Mouse (Mus musculus) midbrain, embryonic 11.5 days (tissue): ENCODE measurements around the gene Zmiz1. TPM values are rescaled to one million over a fixed set of nuclear protein-coding genes. Genes with fewer than 3 reads are reported as not detected.

Experiments
- ATAC-seq: fragments of 200-750 bp; cut with Nextera tagmentation; 2 replicates; pipeline ENCODE4 v1.8.0; 2017; ENCODE audit warnings: moderate TSS enrichment, moderate library complexity; ENCODE audit not compliant: low FRiP score
- DNase-seq: peaks from one replicate; pipeline ENCODE4 v3.0.0; 2015; ENCODE audit warnings: low spot score; ENCODE audit errors: missing footprints
- H3K27ac ChIP-seq: fragments of 300-500 bp; sonication (generic); 2 replicates; pipeline ENCODE4 v1.5.1; 2014; ENCODE audit warnings: low read depth, low read length
- H3K27me3 ChIP-seq: fragments of 300-500 bp; sonication (generic); 2 replicates; pipeline ENCODE4 v1.6.1; 2014; ENCODE audit warnings: mild to moderate bottlenecking, low read length, moderate library complexity, mixed read lengths; ENCODE audit not compliant: control insufficient read depth, insufficient read depth
- H3K36me3 ChIP-seq: fragments of 300-500 bp; sonication (generic); 2 replicates; pipeline ENCODE4 v1.6.1; 2014; ENCODE audit warnings: mild to moderate bottlenecking, low read length, moderate library complexity, mixed read lengths; ENCODE audit not compliant: control insufficient read depth, insufficient read depth
- H3K4me1 ChIP-seq: fragments of 300-500 bp; sonication (generic); 2 replicates; pipeline ENCODE4 v1.6.1; 2014; ENCODE audit warnings: low read length; ENCODE audit not compliant: control insufficient read depth, insufficient read depth
- H3K4me2 ChIP-seq: fragments of 300-500 bp; sonication (generic); 2 replicates; pipeline ENCODE4 v1.6.1; 2014; ENCODE audit warnings: mild to moderate bottlenecking, moderate library complexity
- H3K4me3 ChIP-seq: fragments of 300-500 bp; sonication (generic); 2 replicates; pipeline ENCODE4 v1.5.1; 2014; ENCODE audit warnings: low read depth, low read length
- H3K9ac ChIP-seq: fragments of 300-500 bp; sonication (generic); 2 replicates; pipeline ENCODE4 v1.6.1; 2014; ENCODE audit warnings: low read length
- H3K9me3 ChIP-seq: fragments of 300-500 bp; sonication (generic); 2 replicates; pipeline ENCODE4 v1.6.1; 2016; ENCODE audit warnings: low read length; ENCODE audit not compliant: control insufficient read depth
- WGBS: fragments of 180-500 bp; shearing (Covaris S2); extraction: QIAGEN DNeasy Blood & Tissue Kit; methylation state at CpG from one replicate; pipeline ENCODE4 v1.1.7; 2014; 5-methylcytosine and 5-hydroxymethylcytosine counted together
- polyA plus RNA-seq: library from polyadenylated mRNA; unstranded; fragments of >200 nt; fragmentation: Nextera tagmentation; extraction: Ambion mirVana; gene quantifications from 2 replicates; pipeline ENCODE4 v1.2.1, GENCODE M21; 2014

Gene Zmiz1
- polyA plus RNA-seq, 1 experiment from 2014 or later, result 51.5 TPM

DNA sequence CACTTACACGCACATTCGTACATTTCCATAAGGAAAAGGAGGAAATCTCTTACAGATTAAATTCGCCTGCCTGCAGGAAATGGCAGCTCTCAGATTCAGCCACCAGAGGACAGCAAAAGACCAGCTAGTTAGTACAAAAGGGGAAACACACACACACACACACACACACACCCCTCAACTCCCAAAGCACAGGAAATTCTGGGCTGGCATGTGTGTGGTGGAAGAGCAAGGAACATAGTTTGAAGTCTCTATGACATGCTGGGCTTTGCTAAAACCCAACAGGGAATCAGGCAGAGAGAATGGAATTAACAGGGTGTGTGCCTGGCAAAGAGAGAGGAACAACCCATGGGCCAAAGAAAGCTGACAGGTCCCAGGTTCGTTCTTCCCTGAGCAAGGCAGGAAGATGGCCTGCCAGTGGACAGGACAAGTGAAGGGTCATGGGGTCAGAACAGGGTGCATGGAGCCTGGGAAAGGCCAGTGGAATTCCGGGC, 248.8 kb downstream of the Zmiz1 start:
- ATAC-seq (no peak), DNase-seq (peak; percentile 91)
- no peaks in the 10 kb centered on the region for H3K36me3 ChIP-seq
- H3K4me3 ChIP-seq, result no peak overlapping the region
- no peak overlapping the region for H3K4me2 ChIP-seq
- no peaks in the 10 kb centered on the region for H3K9me3 ChIP-seq
- no peak overlapping the region for H3K9ac ChIP-seq
- H3K4me1 ChIP-seq, result peaks cover 5% of the 10 kb centered on the region; the same call in 1 of the 2 replicates
- no peaks in the 10 kb centered on the region for H3K27me3 ChIP-seq
- H3K27ac ChIP-seq, result no peak overlapping the region
- 69% methylated on average over 5 of the region's 5 CpGs for WGBS

DNA sequence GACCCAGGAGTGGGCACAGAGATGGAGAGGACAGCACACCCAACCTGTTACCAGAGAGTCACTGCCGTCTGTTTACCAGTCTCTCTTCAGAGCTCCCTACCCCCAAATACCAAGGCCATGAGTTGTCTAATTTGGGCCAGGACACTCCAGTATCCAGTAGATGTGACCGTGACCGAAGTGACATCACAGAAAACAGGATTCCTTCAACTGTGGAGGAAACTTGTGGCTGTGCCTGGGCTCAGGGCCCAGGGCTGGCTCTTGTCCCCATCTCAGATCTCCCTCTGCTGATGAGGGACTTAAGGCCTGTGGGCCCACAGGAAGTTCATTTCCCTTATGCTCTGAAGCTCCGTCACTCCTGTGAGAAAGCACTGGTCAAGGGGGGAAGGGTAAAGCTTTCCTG, 249.5 kb downstream of the Zmiz1 start:
- Histone ChIP-seq H3K27ac (no peak overlapping the region), H3K27me3 (no peaks in the 10 kb centered on the region), H3K4me2 (no peak overlapping the region), H3K9ac (no peak overlapping the region), H3K4me1 (peaks cover 5% of the 10 kb centered on the region; the same call in 1 of the 2 replicates), H3K36me3 (no peaks in the 10 kb centered on the region), H3K9me3 (no peaks in the 10 kb centered on the region), H3K4me3 (no peak overlapping the region)
- WGBS, result 69% methylated on average over 4 of the region's 4 CpGs
- DNase-seq (no peak), ATAC-seq (no peak)

DNA sequence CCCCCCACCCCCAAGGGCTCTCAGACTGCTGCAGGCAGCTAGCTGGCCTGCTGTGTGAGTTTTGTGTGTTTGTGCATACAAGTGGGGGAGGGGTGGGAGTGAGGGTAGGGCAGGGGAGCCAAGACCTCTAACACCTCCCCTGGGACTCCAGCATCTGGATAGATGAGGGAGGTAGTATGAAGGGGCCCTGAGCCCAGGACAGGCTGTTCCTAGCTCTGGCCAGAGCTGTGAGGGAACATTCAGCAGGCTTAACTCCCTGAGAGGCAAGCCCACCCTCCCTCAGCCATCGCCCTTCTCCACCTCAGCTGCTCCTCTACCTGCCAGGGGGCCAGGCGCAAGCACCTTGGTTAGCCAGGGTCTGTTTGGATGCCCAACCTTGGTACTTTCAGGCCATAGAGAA, 249.9 kb downstream of the Zmiz1 start:
- Histone ChIP-seq H3K4me2 (no peak overlapping the region), H3K9me3 (no peaks in the 10 kb centered on the region), H3K27me3 (no peaks in the 10 kb centered on the region), H3K9ac (no peak overlapping the region), H3K4me3 (no peak overlapping the region), H3K4me1 (peaks cover 5% of the 10 kb centered on the region; the same call in 1 of the 2 replicates), H3K27ac (no peak overlapping the region), H3K36me3 (no peaks in the 10 kb centered on the region)
- DNase-seq (no peak), ATAC-seq (no peak)
- WGBS, result 86% methylated on average over 2 of the region's 2 CpGs

DNA sequence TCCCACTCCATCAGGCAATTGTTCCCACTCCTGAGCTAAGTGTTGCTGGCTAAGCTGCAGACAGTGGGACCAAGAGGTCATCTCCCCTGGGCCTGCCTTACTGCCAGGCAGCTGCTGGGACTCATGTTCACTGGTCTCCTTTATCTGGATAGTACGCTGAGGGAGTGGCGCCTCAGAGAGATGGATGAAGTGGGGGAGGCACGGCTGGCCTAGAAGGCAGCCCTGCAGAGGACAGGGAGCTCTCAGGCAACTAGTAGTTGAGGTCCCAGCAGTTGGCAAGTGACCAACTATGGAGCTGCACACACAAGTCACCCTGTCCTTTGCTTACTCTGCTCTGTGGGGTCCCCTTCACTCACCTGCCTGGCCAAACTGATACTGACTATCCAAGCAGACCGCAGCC, 251.1 kb downstream of the Zmiz1 start:
- Histone ChIP-seq H3K4me1 (peaks cover 5% of the 10 kb centered on the region; the same call in 1 of the 2 replicates), H3K4me2 (no peak overlapping the region), H3K9ac (no peak overlapping the region), H3K9me3 (no peaks in the 10 kb centered on the region), H3K4me3 (no peak overlapping the region), H3K27ac (no peak overlapping the region), H3K36me3 (no peaks in the 10 kb centered on the region), H3K27me3 (no peaks in the 10 kb centered on the region)
- 80% methylated on average over 4 of the region's 4 CpGs for WGBS
- DNase-seq (no peak), ATAC-seq (no peak)

DNA sequence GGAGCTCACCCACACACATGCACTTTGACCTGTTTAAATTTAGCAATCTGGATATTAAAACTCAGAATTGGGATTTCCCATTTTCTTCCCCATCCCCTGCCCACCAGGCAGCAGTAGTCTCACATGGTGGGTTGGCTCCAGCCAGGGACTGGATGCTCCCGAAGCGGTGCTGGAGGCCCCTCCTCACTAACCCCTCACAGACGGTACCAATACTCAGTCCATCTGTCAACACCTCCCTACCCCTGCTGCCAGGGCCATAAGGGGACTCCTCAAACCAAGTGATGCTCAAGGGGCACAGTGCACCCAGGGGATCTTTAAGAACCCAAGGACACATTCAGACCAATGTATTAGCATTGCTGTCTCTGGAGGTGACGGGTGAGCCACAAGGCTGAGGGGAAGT, 251.7 kb downstream of the Zmiz1 start:
- DNase-seq (no peak), ATAC-seq (no peak)
- H3K4me3 ChIP-seq, result no peak overlapping the region
- 77% methylated on average over 4 of the region's 4 CpGs for whole genome bisulfite sequencing
- no peaks in the 10 kb centered on the region for H3K27me3 ChIP-seq
- H3K9me3 ChIP-seq, result no peaks in the 10 kb centered on the region
- H3K27ac ChIP-seq, result no peak overlapping the region
- H3K36me3 ChIP-seq, result no peaks in the 10 kb centered on the region
- no peak overlapping the region for H3K9ac ChIP-seq
- no peak overlapping the region for H3K4me2 ChIP-seq
- peaks cover 5% of the 10 kb centered on the region; the same call in 1 of the 2 replicates for H3K4me1 ChIP-seq

DNA sequence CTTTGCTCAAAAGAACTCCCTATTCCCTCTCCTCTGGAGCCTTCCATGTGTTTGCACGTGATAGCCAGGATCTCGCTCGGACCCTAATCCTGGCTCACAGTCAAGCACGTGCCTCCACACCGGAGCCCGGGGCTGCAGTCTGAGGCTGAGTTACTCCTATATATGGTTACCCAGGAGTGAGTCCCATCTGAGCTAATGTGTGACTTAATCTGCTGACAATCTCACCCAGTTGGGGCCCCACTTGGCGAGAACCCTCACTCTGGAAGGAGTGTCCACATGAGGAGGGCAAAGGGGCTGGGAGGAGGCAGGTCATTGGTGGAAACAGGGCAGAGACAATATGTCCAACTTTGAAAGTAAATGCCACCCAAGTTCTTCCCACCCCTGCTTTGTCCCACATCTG, 252.2 kb downstream of the Zmiz1 start:
- WGBS, result 74% methylated on average over 7 of the region's 7 CpGs
- no peak for DNase-seq
- Histone ChIP-seq H3K4me1 (peaks cover 5% of the 10 kb centered on the region; the same call in 1 of the 2 replicates), H3K4me2 (no peak overlapping the region), H3K27me3 (no peaks in the 10 kb centered on the region), H3K4me3 (no peak overlapping the region), H3K27ac (no peak overlapping the region), H3K36me3 (no peaks in the 10 kb centered on the region), H3K9me3 (no peaks in the 10 kb centered on the region), H3K9ac (no peak overlapping the region)
- no peak for ATAC-seq

DNA sequence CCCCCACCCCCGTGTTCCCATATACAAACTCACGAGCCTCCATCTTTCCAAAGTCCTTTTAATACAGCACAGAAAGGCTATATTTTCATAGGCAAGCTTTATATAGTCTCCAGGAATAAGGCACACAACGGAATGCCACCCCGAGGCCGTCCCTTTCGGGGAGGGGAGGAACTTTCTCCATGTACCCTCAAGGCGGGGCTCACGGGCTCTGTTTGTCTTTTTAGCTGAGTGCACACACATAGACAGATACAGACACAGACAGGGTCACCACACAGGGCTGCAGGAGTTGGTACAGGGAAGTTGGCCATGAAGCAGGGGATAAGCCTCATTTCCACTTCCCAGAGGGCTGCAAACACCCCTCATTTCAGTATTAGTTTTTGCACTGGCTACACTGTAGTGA, 252.6 kb downstream of the Zmiz1 start:
- 60% methylated on average over 8 of the region's 8 CpGs for WGBS
- no peak overlapping the region for H3K4me3 ChIP-seq

DNA sequence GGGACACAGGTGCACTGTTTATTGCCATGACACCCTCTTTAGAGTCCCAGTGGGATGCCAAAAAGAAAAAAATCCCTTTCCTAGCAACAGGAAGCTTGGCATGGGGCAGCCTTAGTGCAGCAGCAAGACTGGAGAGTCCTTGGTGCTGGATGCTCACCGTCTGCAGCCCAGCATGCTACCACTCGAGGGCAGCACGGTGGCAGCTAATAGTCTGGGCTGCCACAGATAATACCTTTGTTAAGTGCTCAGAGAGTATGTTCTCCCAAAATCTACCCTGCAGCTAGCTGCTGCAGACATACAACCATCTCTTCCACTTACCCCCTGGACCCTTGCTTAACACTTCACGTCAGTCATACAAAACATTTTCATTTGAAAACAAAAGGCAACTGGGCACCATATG, 254.5 kb downstream of the Zmiz1 start:
- H3K9me3 ChIP-seq, result no peaks in the 10 kb centered on the region
- WGBS, result 24% methylated on average over 4 of the region's 4 CpGs
- no peaks in the 10 kb centered on the region for H3K27me3 ChIP-seq
- H3K4me2 ChIP-seq, result no peak overlapping the region
- no peaks in the 10 kb centered on the region for H3K36me3 ChIP-seq
- DNase-seq (no peak), ATAC-seq (no peak)
- H3K4me3 ChIP-seq, result no peak overlapping the region
- no peak overlapping the region for H3K27ac ChIP-seq
- no peak overlapping the region for H3K9ac ChIP-seq
- peaks cover 7% of the 10 kb centered on the region for H3K4me1 ChIP-seq

More for the DNA sequence above, 252.6 kb downstream of the Zmiz1 start:
- Histone ChIP-seq H3K27ac (no peak overlapping the region), H3K9ac (no peak overlapping the region), H3K36me3 (no peaks in the 10 kb centered on the region), H3K9me3 (no peaks in the 10 kb centered on the region), H3K4me1 (peaks cover 5% of the 10 kb centered on the region; the same call in 1 of the 2 replicates), H3K27me3 (no peaks in the 10 kb centered on the region), H3K4me2 (no peak overlapping the region)
- ATAC-seq (no peak), DNase-seq (no peak)
